Mouse (Mus musculus) CH12.LX (cell line): Measurements from ENCODE around the gene Mok.

Source experiments
- BHLHE40 ChIP-seq: IDR thresholded peaks from 2 replicates; pipeline ENCODE4 v1.6.1; 2011; ENCODE audit warnings: mild to moderate bottlenecking, low read depth, low read length, improper control_type of control experiment
- CTCF ChIP-seq, 2 experiments: IDR thresholded peaks in 1 of 2; conservative IDR thresholded peaks in 1 of 2; 2 replicates each; pipeline ENCODE4 v1.5.1; 2011 to 2012; ENCODE audit warnings: low read depth in 2 of 2, low read length in 2 of 2, improper control_type of control experiment in 1 of 2, inconsistent platforms in 1 of 2, mild to moderate bottlenecking in 1 of 2, moderate library complexity in 1 of 2
- E2F4 ChIP-seq: IDR thresholded peaks from 2 replicates; pipeline ENCODE4 v1.6.1; 2011; ENCODE audit warnings: low read depth, low read length, improper control_type of control experiment; ENCODE audit not compliant: insufficient replicate concordance
- GABPA ChIP-seq: IDR thresholded peaks from 2 replicates; pipeline ENCODE4 v1.6.1; 2012; ENCODE audit warnings: low read depth, low read length, improper control_type of control experiment, inconsistent platforms; ENCODE audit not compliant: insufficient replicate concordance
- KAT2A ChIP-seq: IDR thresholded peaks from 2 replicates; pipeline ENCODE4 v1.6.1; 2012; ENCODE audit warnings: low read length, improper control_type of control experiment, inconsistent platforms; ENCODE audit not compliant: insufficient replicate concordance
- TBP ChIP-seq: conservative IDR thresholded peaks from 2 replicates; pipeline ENCODE4 v1.6.1; 2011; ENCODE audit warnings: low read depth, low read length, improper control_type of control experiment

DNA sequence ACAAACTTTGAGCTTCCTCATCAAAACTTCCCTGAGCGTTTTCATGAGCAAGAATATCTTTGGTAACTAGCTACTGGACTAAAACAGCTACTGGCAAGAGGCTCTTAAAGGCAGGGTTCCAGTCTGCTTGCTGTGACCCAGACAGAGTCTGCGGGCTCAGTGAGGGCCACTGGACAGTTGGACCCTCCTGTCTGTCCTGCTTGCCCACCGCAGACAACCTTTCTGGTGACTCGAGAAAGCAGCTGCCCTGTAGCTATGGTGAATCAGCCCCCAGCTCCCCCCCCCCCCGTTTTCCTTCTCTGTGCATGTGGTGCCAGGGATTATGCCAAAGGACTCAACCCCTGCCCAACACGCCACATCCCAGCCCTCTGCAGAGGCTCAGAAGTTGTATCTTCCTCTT lies 43.5 kb downstream of the Mok start:
- no peak for TF ChIP-seq CTCF (conservative IDR thresholded peaks at IDR 0.05 in 1 of 2, IDR thresholded peaks at IDR 0.05 in 1 of 2; ENCODE audit: low read depth in 2 of 2, low read length in 2 of 2)
- TF ChIP-seq E2F4: no peak
- no peak for TF ChIP-seq KAT2A
- TF ChIP-seq GABPA: no peak
- TF ChIP-seq TBP: no peak
- no peak for TF ChIP-seq BHLHE40
